Mouse (Mus musculus): ENCODE measurements around the gene Serpine1.

- TF ChIP-seq CTCF (IDR thresholded peaks at IDR 0.05; ENCODE audit: insufficient read depth, low read length) (no peak), POLR2A (IDR thresholded peaks at IDR 0.05; ENCODE audit: borderline replicate concordance, extremely low read depth, low read depth, low read length) (no peak)
These were observed 30.0 kb upstream of the Serpine1 start for GRCm38 (mm10) chr5:137102078-137102477.
